Mouse (Mus musculus) forebrain, postnatal 0 days (tissue): ENCODE measurements at regions not wholly inside any gene's neighbourhood (a gene's known extent, or its start where the extent isn't known, plus 50 kb on each side); places are given as distances from the start of the nearest gene placed in this dataset.
"Not testable (repeated sequence)": the region's sequence is repeated elsewhere in the genome, so short reads cannot be mapped to it uniquely, and the experiment has no call there.

ENCODE experiments used
- ATAC-seq: fragments of 200-750 bp; cut with Nextera tagmentation; 2 replicates; pipeline ENCODE4 v1.8.0; 2017; ENCODE audit warnings: mild to moderate bottlenecking, moderate library complexity
- DNase-seq: peaks from one replicate; pipeline ENCODE4 v3.0.0-alpha.2; 2015
- H3K27ac ChIP-seq: fragments of 300-500 bp; sonication (generic); 2 replicates; pipeline ENCODE4 v1.5.1; 2014; ENCODE audit warnings: low read depth, mild to moderate bottlenecking, antibody characterized with exemption, low read length, moderate library complexity, mixed read lengths
- H3K27me3 ChIP-seq: fragments of 300-500 bp; sonication (generic); 2 replicates; pipeline ENCODE4 v1.6.1; 2014; ENCODE audit warnings: mild to moderate bottlenecking, low read length, mixed read lengths; ENCODE audit not compliant: insufficient read depth
- H3K36me3 ChIP-seq: fragments of 300-500 bp; sonication (generic); 2 replicates; pipeline ENCODE4 v1.6.1; 2014; ENCODE audit warnings: mild to moderate bottlenecking, moderate library complexity; ENCODE audit not compliant: insufficient read depth
- H3K4me1 ChIP-seq: fragments of 300-500 bp; sonication (generic); 2 replicates; pipeline ENCODE4 v1.6.1; 2014; ENCODE audit warnings: antibody characterized with exemption; ENCODE audit not compliant: insufficient read depth
- H3K4me2 ChIP-seq: fragments of 300-500 bp; sonication (generic); 2 replicates; pipeline ENCODE4 v1.6.1; 2014; ENCODE audit warnings: low read depth, mild to moderate bottlenecking, moderate library complexity
- H3K4me3 ChIP-seq: fragments of 300-500 bp; sonication (generic); 2 replicates; pipeline ENCODE4 v1.5.1; 2014; ENCODE audit warnings: low read depth, low read length, mixed read lengths
- H3K9ac ChIP-seq: fragments of 300-500 bp; sonication (generic); 2 replicates; pipeline ENCODE4 v1.6.1; 2014; ENCODE audit warnings: mild to moderate bottlenecking
- H3K9me3 ChIP-seq: fragments of 300-500 bp; sonication (generic); 2 replicates; pipeline ENCODE4 v1.6.1; 2016; ENCODE audit warnings: low read length
- CTCF ChIP-seq: sonication (generic); IDR thresholded peaks from 2 replicates; pipeline ENCODE4 v1.5.1; 2016; ENCODE audit warnings: antibody characterized with exemption, control low read depth, low read depth
- WGBS: fragments of 180-500 bp; shearing (Covaris S2); extraction: QIAGEN DNeasy Blood & Tissue Kit; methylation state at CpG from one replicate; pipeline ENCODE4 v1.1.7; 2014; 5-methylcytosine and 5-hydroxymethylcytosine counted together

DNA sequence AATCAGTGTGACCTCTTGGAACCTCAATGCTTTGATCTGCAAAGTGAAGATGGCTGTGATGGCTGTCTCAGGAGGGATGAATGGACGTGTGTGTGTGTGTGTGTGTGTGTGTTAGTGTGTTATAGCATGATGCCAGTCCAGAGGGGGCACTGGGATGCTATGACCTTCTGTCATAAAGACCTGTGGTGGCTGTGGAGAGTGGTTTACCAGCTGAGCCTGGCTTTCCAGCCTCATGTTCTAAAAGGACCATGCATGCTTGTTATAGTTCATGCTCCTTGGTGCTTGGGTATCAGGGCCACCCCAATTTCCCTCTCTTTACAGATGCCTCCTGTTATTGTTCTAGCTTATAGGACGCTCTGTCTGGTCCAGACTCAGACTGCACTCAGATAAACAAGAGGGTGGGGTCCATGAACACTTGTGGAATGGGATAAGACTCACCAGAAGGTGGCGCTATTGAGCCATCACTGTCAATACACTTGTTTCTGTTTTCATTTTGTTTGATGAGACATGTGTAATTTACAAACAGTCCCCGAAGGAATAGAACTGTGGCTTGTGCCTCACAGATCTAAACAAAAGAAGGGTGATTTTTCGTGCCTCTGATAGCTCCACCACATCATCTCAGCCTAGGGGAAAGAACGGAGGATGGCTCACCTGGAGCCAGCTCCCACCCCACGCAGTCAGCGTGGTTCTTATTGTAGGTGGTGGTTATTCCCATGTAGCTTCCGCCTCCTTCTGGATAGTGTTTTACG, 140.9 kb downstream of the Nucb2 start:
- H3K36me3 ChIP-seq: no peaks in the 10 kb centered on the region
- no peak overlapping the region for H3K9ac ChIP-seq
- ATAC-seq (peak; percentile 32; the same call in 1 of the 2 replicates), DNase-seq (peak; percentile 81)
- TF ChIP-seq CTCF: peak; percentile 85
- H3K4me3 ChIP-seq: no peak overlapping the region
- H3K27me3 ChIP-seq: no peaks in the 10 kb centered on the region
- no peak overlapping the region for H3K4me2 ChIP-seq
- H3K9me3 ChIP-seq: no peaks in the 10 kb centered on the region
- WGBS: 51% methylated on average over 10 of the region's 10 CpGs
- H3K4me1 ChIP-seq: no peaks in the 10 kb centered on the region
- H3K27ac ChIP-seq: no peak overlapping the region

DNA sequence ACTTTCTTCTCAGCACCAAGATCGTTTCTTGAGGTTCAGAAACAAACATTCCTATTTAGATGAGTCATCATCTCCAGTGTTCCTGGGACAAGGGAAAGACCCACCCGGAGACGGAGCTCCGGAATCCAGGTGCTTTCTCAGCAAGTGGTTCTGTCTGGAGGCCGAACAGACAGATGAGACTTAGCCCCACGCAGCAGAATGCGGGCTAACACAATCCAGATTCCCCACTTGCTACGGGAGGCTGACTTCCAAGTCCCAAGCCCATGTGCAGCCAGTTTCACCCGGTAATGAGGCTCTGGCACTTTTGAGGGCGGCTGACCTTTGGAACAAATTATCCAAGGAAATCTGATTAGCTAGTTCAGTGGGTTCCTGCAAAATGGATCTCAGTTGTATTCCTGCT, 150.3 kb downstream of the Nucb2 start:
- Histone ChIP-seq H3K4me2 (no peak overlapping the region), H3K4me3 (no peak overlapping the region), H3K27ac (no peak overlapping the region), H3K27me3 (no peaks in the 10 kb centered on the region), H3K4me1 (no peaks in the 10 kb centered on the region), H3K36me3 (no peaks in the 10 kb centered on the region), H3K9me3 (no peaks in the 10 kb centered on the region), H3K9ac (no peak overlapping the region)
- no peak for ATAC-seq
- TF ChIP-seq CTCF: no peak
- no peak for DNase-seq
- 33% methylated on average over 10 of the region's 10 CpGs for WGBS

DNA sequence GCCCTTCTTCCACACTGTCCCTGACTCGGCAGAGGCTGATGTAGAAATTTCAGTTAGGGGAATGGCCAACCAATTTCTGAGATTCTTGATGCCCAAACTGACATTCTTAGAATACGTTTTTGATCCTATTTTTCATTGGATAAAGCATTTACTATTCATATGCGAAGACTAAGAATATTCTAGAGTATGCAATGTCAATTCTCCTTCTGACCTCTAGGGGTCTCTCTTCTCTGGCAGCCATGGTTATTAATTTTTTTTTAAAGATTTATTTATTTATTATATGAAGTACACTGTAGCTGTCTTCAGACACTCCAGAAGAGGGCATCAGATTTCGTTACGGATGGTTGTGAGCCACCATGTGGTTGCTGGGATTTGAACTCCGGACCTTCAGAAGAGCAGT, 152.9 kb downstream of the Nucb2 start:
- not testable (repeated sequence) for H3K4me2 ChIP-seq, DNase-seq, H3K9ac ChIP-seq, H3K27ac ChIP-seq, ATAC-seq, H3K4me1 ChIP-seq, H3K4me3 ChIP-seq, H3K9me3 ChIP-seq, H3K36me3 ChIP-seq, H3K27me3 ChIP-seq
- 94% methylated on average over 6 of the region's 6 CpGs for WGBS

DNA sequence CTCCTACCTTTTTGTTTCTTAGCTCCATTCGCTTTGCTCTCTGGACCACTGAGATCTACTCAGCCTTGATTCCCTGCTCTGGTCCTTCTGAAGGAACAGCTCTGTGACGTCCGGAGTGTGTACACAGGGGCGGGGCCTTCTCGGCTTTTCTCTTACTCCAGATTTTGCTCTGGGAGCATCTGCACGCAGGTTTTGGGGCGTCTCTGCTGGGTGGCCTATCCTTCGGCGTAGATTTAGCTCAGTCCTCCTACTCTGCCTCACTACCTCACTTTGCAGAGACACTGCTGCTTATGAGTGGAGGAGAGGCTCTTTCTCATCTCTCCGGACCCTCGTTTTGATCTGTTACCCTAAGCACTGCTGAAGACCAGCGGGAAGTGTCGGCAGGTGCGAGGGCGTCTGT, 161.4 kb downstream of the Nucb2 start:
- H3K4me2 ChIP-seq: no peak overlapping the region
- WGBS: 91% methylated on average over 15 of the region's 15 CpGs
- no peaks in the 10 kb centered on the region for H3K27me3 ChIP-seq
- H3K9ac ChIP-seq: no peak overlapping the region
- H3K4me3 ChIP-seq: no peak overlapping the region
- 0 out of 2 replicates have a peak, but pooled peaks cover 6% of the 10 kb centered on the region for H3K9me3 ChIP-seq
- H3K4me1 ChIP-seq: no peaks in the 10 kb centered on the region
- TF ChIP-seq CTCF: no peak
- H3K27ac ChIP-seq: no peak overlapping the region
- ATAC-seq (no peak), DNase-seq (no peak)
- no peaks in the 10 kb centered on the region for H3K36me3 ChIP-seq

DNA sequence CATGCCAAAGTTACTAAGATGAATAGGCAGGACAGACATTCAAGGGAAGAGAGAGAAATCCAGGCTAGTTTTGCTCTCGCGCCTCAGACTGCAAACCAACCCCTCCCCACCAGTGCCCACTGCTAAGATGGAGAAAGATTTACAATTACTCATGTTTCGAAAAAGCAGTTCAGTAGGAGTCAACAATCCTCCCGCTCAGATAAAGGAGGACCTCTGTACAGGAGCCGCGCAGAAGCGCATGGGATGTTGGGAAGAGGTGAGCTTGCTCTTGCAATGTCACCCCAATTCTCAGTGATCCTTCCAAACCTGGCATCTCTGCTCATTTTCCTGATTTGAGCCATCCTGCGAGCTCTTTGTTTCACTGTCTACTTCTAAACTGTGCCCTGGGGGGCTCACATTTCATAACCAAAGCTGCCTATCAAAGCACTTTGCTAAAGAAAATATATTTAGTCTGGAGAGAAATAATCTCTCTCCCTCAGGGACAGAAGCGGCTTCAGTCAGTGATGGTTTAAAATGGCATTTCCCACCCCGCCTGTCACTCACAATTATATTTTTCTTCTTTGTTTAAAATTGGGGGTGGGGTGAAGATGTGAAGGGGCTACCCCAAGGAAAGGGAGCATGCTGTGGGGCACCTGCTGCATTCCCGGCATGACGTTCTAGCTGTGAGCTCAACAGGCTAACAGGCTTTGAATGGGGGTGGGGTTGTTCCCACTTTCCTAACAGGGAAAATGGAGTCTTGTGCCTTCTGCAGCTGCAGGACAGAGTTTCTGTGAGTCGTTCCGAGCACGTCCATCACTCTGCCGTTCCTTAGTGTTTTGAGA, 170.2 kb downstream of the Nucb2 start:
- no peak overlapping the region for H3K27ac ChIP-seq
- H3K9ac ChIP-seq: no peak overlapping the region
- no peak for TF ChIP-seq CTCF
- no peak for DNase-seq
- no peaks in the 10 kb centered on the region for H3K9me3 ChIP-seq
- 57% methylated on average over 16 of the region's 16 CpGs for WGBS
- no peaks in the 10 kb centered on the region for H3K27me3 ChIP-seq
- ATAC-seq: no peak
- H3K36me3 ChIP-seq: no peaks in the 10 kb centered on the region
- H3K4me1 ChIP-seq: no peaks in the 10 kb centered on the region
- H3K4me2 ChIP-seq: no peak overlapping the region
- no peak overlapping the region for H3K4me3 ChIP-seq

DNA sequence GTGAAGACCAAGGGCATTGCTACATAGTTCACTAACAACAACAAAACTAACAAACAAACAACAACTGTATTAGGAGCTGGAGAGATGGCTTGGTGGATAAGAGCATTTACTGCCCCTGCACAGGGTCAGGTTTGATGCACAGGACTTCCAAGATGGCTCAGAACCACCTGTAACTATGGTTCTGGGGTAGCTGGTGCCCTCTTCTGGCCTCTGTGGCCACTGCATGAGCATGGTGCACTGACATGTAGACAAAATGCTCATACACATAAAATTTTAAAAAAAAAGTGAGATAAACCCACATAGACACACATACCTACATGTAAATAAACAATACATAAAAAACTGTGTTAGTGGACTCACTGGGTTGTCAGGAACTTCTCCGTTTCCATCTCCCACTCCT, 172.5 kb downstream of the Nucb2 start:
- H3K27ac ChIP-seq: no peak overlapping the region
- H3K4me3 ChIP-seq: no peak overlapping the region
- no peaks in the 10 kb centered on the region for H3K36me3 ChIP-seq
- H3K4me2 ChIP-seq: no peak overlapping the region
- H3K9ac ChIP-seq: no peak overlapping the region
- DNase-seq: no peak
- 87% methylated on average over 1 of the region's 1 CpGs for WGBS
- H3K4me1 ChIP-seq: no peaks in the 10 kb centered on the region
- H3K27me3 ChIP-seq: no peaks in the 10 kb centered on the region
- ATAC-seq: no peak
- H3K9me3 ChIP-seq: no peaks in the 10 kb centered on the region
- TF ChIP-seq CTCF: peak; percentile 14; the same call in 1 of the 2 replicates

DNA sequence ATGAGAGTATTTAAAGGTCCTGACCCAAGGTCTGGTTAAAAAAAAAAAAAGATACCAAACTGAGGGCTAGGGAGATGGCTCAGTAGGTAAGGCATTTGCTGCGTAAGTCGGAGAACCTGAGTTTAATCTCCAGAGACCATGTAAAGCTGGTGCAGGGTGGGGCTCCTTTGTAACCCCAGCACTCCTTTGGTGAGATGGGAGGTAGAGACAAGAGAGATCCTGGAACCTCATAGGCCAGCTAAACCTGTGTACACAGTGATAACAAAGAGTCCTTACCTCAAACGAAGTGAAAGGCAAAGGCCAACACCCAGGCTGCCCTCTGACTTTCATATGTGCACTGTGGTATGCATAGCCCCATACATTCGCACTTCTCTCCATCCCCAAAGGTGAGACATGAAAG, 175.0 kb downstream of the Nucb2 start:
- Histone ChIP-seq H3K36me3 (no peaks in the 10 kb centered on the region), H3K27me3 (no peaks in the 10 kb centered on the region), H3K9me3 (no peaks in the 10 kb centered on the region), H3K9ac (no peak overlapping the region), H3K4me2 (no peak overlapping the region), H3K4me1 (no peaks in the 10 kb centered on the region), H3K4me3 (no peak overlapping the region), H3K27ac (no peak overlapping the region)
- no peak for ATAC-seq
- no peak for TF ChIP-seq CTCF
- no peak for DNase-seq
- WGBS: 76% methylated on average over 4 of the region's 4 CpGs
